Mouse (Mus musculus): ENCODE data around the gene Sirt6. TPM values are rescaled to one million over a fixed set of nuclear protein-coding genes. Genes with fewer than 3 reads are reported as not detected.

Gene Sirt6
- polyA plus RNA-seq, 1 experiment from 2014 or later, result 28.6 TPM

DNA sequence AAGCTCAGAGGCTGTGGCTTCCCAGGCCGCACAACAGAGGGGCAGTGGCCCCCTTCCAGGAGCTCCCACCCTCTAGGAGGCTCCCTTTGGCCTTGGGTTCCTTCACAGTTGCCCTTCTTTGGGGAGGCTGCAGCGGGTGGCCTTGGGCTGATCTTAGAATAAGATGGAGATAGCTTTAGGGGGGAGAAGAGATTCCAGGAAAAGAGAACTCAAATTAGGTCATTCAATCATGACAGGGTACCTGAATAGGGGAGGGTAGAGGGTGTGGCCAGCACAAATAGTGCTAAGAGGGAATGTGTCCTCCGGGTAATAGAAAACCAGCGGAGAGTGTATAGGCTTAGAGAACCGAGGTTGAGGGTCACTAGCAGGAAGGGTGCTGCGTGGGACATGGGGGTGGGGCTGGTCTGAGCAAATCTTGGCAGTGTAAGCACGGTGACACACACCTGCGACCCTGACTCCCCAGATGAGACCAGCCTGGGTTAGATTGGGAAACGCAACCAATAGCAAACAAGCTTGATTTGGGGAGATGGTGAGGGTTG is 55.4 kb downstream of the Sirt6 start:
- H3K4me3 ChIP-seq (replicated peaks; ENCODE audit: low read length), result peak overlapping the region; percentile 53
- H3K27me3 ChIP-seq (ENCODE audit: control insufficient read depth, insufficient read depth, low read length), result no peaks in the 10 kb centered on the region
- peak overlapping the region; percentile 61 for H3K9ac ChIP-seq (ENCODE audit: low read length)
- H3K27ac ChIP-seq (ENCODE audit: low read length), result peak overlapping the region; percentile 73
- H3K9me3 ChIP-seq (replicated peaks; ENCODE audit: control insufficient read depth, low read length), result no peaks in the 10 kb centered on the region
- peaks cover 58% of the 10 kb centered on the region for H3K4me1 ChIP-seq (ENCODE audit: control insufficient read depth, insufficient read depth, low read length)
- H3K4me2 ChIP-seq (ENCODE audit: low read depth, low read length), result peak overlapping the region; percentile 71
- 16% methylated on average over 9 of the region's 9 CpGs for WGBS
- H3K36me3 ChIP-seq (ENCODE audit: control insufficient read depth, insufficient read depth, low read length), result no peaks in the 10 kb centered on the region
- no peak for ATAC-seq (ENCODE audit: insufficient read depth, low FRiP score)

Other genes starting within 250 kb of the Sirt6 start
- 69.2 and 79.0 TPM in 2 replicates for gene Fzr1, start 249.3 kb downstream of the Sirt6 start, polyA plus RNA-seq (2015; fragmentation: Nextera tagmentation; extraction: Ambion mirVana)
- 77.4 and 79.6 TPM in 2 replicates for gene Dohh, start 243.4 kb downstream of the Sirt6 start, polyA plus RNA-seq (2015; fragmentation: Nextera tagmentation; extraction: Ambion mirVana)
- gene Gm48551, start 243.3 kb downstream of the Sirt6 start, polyA plus RNA-seq (2015; fragmentation: Nextera tagmentation; extraction: Ambion mirVana), result 3.0 and 3.8 TPM in 2 replicates
- gene Gm48552, start 238.8 kb downstream of the Sirt6 start, polyA plus RNA-seq (2015; fragmentation: Nextera tagmentation; extraction: Ambion mirVana), result 1.3 and 1.5 TPM in 2 replicates
- 61.8 and 65.3 TPM in 2 replicates for gene Smim24, start 234.7 kb downstream of the Sirt6 start, polyA plus RNA-seq (2015; fragmentation: Nextera tagmentation; extraction: Ambion mirVana)
- gene Nfic, start 172.2 kb downstream of the Sirt6 start, polyA plus RNA-seq (2015; fragmentation: Nextera tagmentation; extraction: Ambion mirVana), result 74.8 and 82.5 TPM in 2 replicates
- 1.3 and 1.5 TPM in 2 replicates for gene Celf5, start 145.1 kb downstream of the Sirt6 start, polyA plus RNA-seq (2015; fragmentation: Nextera tagmentation; extraction: Ambion mirVana)
- 88.4 and 96.7 TPM in 2 replicates for gene Ncln, start 131.4 kb downstream of the Sirt6 start, polyA plus RNA-seq (2015; fragmentation: Nextera tagmentation; extraction: Ambion mirVana)
- 1.2 TPM in 2 replicates for gene S1pr4, start 127.7 kb downstream of the Sirt6 start, polyA plus RNA-seq (2015; fragmentation: Nextera tagmentation; extraction: Ambion mirVana)
- gene Gna15, start 103.6 kb downstream of the Sirt6 start, polyA plus RNA-seq (2015; fragmentation: Nextera tagmentation; extraction: Ambion mirVana), result 9.0 and 11.0 TPM in 2 replicates
- 101 and 105 TPM in 2 replicates for gene Gna11, start 82.6 kb downstream of the Sirt6 start, polyA plus RNA-seq (2015; fragmentation: Nextera tagmentation; extraction: Ambion mirVana)
- gene Aes, start 68.3 kb downstream of the Sirt6 start, polyA plus RNA-seq (2015; fragmentation: Nextera tagmentation; extraction: Ambion mirVana), result 325 and 351 TPM in 2 replicates
- gene Tle2, start 53.2 kb downstream of the Sirt6 start, polyA plus RNA-seq (2015; fragmentation: Nextera tagmentation; extraction: Ambion mirVana), result 20.6 and 23.6 TPM in 2 replicates
- 26.0 and 31.2 TPM in 2 replicates for gene Tle6, start 26.7 kb downstream of the Sirt6 start, polyA plus RNA-seq (2015; fragmentation: Nextera tagmentation; extraction: Ambion mirVana)
- 0.46 and 0.61 TPM in 2 replicates for gene BC025920, start 21.5 kb downstream of the Sirt6 start, polyA plus RNA-seq (2015; fragmentation: Nextera tagmentation; extraction: Ambion mirVana)
- 9.9 and 11.1 TPM in 2 replicates for gene Ankrd24, start 743 bp upstream of the Sirt6 start, polyA plus RNA-seq (2015; fragmentation: Nextera tagmentation; extraction: Ambion mirVana)
- gene Gm10778, start 21.3 kb upstream of the Sirt6 start, polyA plus RNA-seq (2015; fragmentation: Nextera tagmentation; extraction: Ambion mirVana), result 3.8 and 4.0 TPM in 2 replicates
- gene Zfp433, start 77.0 kb upstream of the Sirt6 start, polyA plus RNA-seq (2015; fragmentation: Nextera tagmentation; extraction: Ambion mirVana), result 12.2 and 15.2 TPM in 2 replicates
- 5.9 and 6.6 TPM in 2 replicates for gene Gm3055, start 143.4 kb upstream of the Sirt6 start, polyA plus RNA-seq (2015; fragmentation: Nextera tagmentation; extraction: Ambion mirVana)
- gene Gm4767, start 184.4 kb upstream of the Sirt6 start, polyA plus RNA-seq (2015; fragmentation: Nextera tagmentation; extraction: Ambion mirVana), result 2.2 and 2.9 TPM in 2 replicates
- gene Gm32687, start 236.1 kb upstream of the Sirt6 start, polyA plus RNA-seq (2015; fragmentation: Nextera tagmentation; extraction: Ambion mirVana), result 7.7 and 11.1 TPM in 2 replicates

Data from stomach, embryonic 16.5 days (tissue).